Mouse (Mus musculus) stomach, postnatal 0 days (tissue): Measurements from ENCODE around the gene Eps8. TPM values are rescaled to one million over a fixed set of nuclear protein-coding genes. Genes with fewer than 3 reads are reported as not detected.
A peak's percentile ranks its signal among the peaks of the same experiment; 100 is the strongest.

ENCODE experiments used
- ATAC-seq: fragments of 200-750 bp; cut with Nextera tagmentation; 2 replicates; pipeline ENCODE4 v1.8.0; 2017; ENCODE audit not compliant: low FRiP score, low TSS enrichment
- DNase-seq: peaks from one replicate; pipeline ENCODE4 v3.0.0-alpha.2; 2016; ENCODE audit warnings: low spot score
- H3K27ac ChIP-seq: fragments of 300-500 bp; sonication (generic); replicated peaks from 2 replicates; pipeline ENCODE4 v1.5.1; 2014; ENCODE audit warnings: mild to moderate bottlenecking, control low read depth
- H3K27me3 ChIP-seq: fragments of 300-500 bp; sonication (generic); 2 replicates; pipeline ENCODE4 v1.6.1; 2014; ENCODE audit warnings: low read length; ENCODE audit not compliant: control insufficient read depth, insufficient read depth
- H3K36me3 ChIP-seq: fragments of 300-500 bp; sonication (generic); 2 replicates; pipeline ENCODE4 v1.6.1; 2014; ENCODE audit warnings: low read length, mixed read lengths; ENCODE audit not compliant: control insufficient read depth, insufficient read depth
- H3K4me1 ChIP-seq: fragments of 300-500 bp; sonication (generic); replicated peaks from 2 replicates; pipeline ENCODE4 v1.6.1; 2014; ENCODE audit warnings: antibody characterized with exemption; ENCODE audit not compliant: control insufficient read depth, insufficient read depth
- H3K4me2 ChIP-seq: fragments of 300-500 bp; sonication (generic); replicated peaks from 2 replicates; pipeline ENCODE4 v1.6.1; 2014; ENCODE audit warnings: low read depth, mild to moderate bottlenecking, control low read depth, moderate library complexity
- H3K4me3 ChIP-seq: fragments of 300-500 bp; sonication (generic); 2 replicates; pipeline ENCODE4 v1.5.1; 2014; ENCODE audit warnings: low read depth, low read length, control low read depth
- H3K9ac ChIP-seq: fragments of 300-500 bp; sonication (generic); 2 replicates; pipeline ENCODE4 v1.6.1; 2014; ENCODE audit warnings: mild to moderate bottlenecking, low read length, control low read depth, mixed read lengths
- H3K9me3 ChIP-seq: fragments of 300-500 bp; sonication (generic); 2 replicates; pipeline ENCODE4 v1.6.1; 2016; ENCODE audit warnings: low read length; ENCODE audit not compliant: control insufficient read depth
- CTCF ChIP-seq: IDR thresholded peaks from 2 replicates; pipeline ENCODE4 v1.5.1; 2016; ENCODE audit warnings: antibody characterized with exemption, low read depth, mild to moderate bottlenecking, moderate library complexity
- EP300 ChIP-seq: optimal IDR thresholded peaks from 2 replicates; pipeline ENCODE3; 2016; ENCODE audit warnings: antibody characterized with exemption
- WGBS: fragments of 180-500 bp; shearing (Covaris S2); extraction: QIAGEN DNeasy Blood & Tissue Kit; methylation state at CpG from one replicate; pipeline ENCODE4 v1.1.7; 2014; 5-methylcytosine and 5-hydroxymethylcytosine counted together
- polyA plus RNA-seq: library from polyadenylated mRNA; unstranded; fragments of >200 nt; fragmentation: Nextera tagmentation; extraction: Ambion mirVana; gene quantifications from 2 replicates; pipeline ENCODE4 v1.2.1, GENCODE M21; 2015

Gene Eps8
- polyA plus RNA-seq, 1 experiment from 2014 or later: 23.1 TPM

DNA sequence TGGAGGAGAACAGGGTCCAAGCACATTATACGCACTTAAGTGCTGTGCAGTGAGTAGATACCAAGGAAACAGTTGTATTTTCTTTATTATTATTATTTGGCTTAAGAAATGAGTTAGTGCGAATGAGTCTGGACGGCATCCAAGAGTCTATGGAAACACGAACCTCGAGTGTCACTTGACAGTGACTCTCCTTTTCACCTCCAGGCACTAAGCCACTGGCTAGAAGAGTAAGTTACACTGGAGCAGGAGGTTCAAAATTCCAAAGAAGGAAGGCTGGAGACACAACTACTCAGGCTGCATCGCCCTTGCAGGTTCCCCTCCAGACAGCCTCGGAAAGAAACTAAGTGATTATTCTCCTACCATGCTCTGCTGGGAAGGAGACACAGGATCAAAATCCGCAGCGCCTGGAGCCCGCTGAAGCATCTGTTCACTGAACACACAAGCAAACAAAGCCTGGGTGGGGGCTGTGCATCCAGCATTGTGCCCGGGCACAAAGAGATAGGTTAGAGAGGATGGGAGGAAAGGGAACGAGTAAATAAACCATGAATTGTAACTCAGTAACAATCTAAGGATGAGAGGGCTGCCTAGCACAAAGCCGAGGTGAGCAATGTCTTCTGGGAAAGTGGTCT lies 25.0 kb downstream of the Eps8 start:
- ATAC-seq: no peak

GRCm38 (mm10) chr6:137628715-137629114 lies 26.0 kb downstream of the Eps8 start:
- no peak overlapping the region for H3K9ac ChIP-seq
- ATAC-seq: no peak
- no peak overlapping the region for H3K27ac ChIP-seq
- no peak overlapping the region for H3K4me3 ChIP-seq
- TF ChIP-seq CTCF (no peak), EP300 (no peak)
- no peaks in the 10 kb centered on the region for H3K27me3 ChIP-seq
- no peak overlapping the region for H3K4me2 ChIP-seq
- WGBS: 49% methylated on average over 6 of the region's 6 CpGs
- no peaks in the 10 kb centered on the region for H3K36me3 ChIP-seq
- no peak for DNase-seq
- no peaks in the 10 kb centered on the region for H3K9me3 ChIP-seq
- H3K4me1 ChIP-seq: no peaks in the 10 kb centered on the region

More for the DNA sequence above, 25.0 kb downstream of the Eps8 start:
- no peak overlapping the region for H3K27ac ChIP-seq
- no peak for DNase-seq
- no peak overlapping the region for H3K4me3 ChIP-seq
- H3K27me3 ChIP-seq: no peaks in the 10 kb centered on the region
- no peak for TF ChIP-seq CTCF
- no peak for TF ChIP-seq EP300
- no peak overlapping the region for H3K4me2 ChIP-seq
- no peak overlapping the region for H3K9ac ChIP-seq
- 45% methylated on average over 13 of the region's 13 CpGs for WGBS
- no peaks in the 10 kb centered on the region for H3K4me1 ChIP-seq
- no peaks in the 10 kb centered on the region for H3K9me3 ChIP-seq
- H3K36me3 ChIP-seq: no peaks in the 10 kb centered on the region

GRCm38 (mm10) chr6:137621021-137621420 lies 33.7 kb downstream of the Eps8 start:
- WGBS: 33% methylated on average over 2 of the region's 2 CpGs

DNA sequence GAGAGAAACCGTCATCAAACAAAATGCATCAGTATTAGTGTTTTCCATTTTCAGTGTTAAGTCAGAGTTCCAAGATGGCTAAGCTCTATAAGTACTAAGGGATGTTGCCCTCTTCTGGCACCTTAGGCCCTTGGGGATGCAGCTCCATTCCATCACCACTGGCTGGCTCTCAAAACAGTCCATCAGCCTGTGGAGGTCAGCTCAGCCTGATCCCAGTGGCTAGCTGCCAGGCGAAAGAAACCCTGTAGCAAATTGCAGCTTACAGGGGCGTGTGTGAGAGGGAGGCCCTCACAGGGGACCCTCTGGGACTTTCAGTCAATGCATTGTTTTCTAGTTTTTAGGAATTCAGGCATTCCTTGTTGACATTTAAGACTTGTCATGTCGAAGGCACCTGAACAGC lies 40.8 kb downstream of the Eps8 start:
- Histone ChIP-seq H3K27me3 (no peaks in the 10 kb centered on the region), H3K4me2 (no peak overlapping the region), H3K9ac (no peak overlapping the region), H3K4me1 (no peaks in the 10 kb centered on the region), H3K27ac (no peak overlapping the region), H3K4me3 (no peak overlapping the region), H3K9me3 (no peaks in the 10 kb centered on the region), H3K36me3 (no peaks in the 10 kb centered on the region)
- WGBS: 48% methylated on average over 4 of the region's 4 CpGs
- DNase-seq (no peak), ATAC-seq (no peak)
- TF ChIP-seq CTCF (no peak), EP300 (no peak)

More at GRCm38 (mm10) chr6:137621021-137621420, 33.7 kb downstream of the Eps8 start:
- no peaks in the 10 kb centered on the region for H3K4me1 ChIP-seq
- H3K9ac ChIP-seq: no peak overlapping the region
- H3K27ac ChIP-seq: no peak overlapping the region
- ATAC-seq (no peak), DNase-seq (no peak)
- no peak overlapping the region for H3K4me2 ChIP-seq
- no peak for TF ChIP-seq CTCF
- no peak for TF ChIP-seq EP300
- no peaks in the 10 kb centered on the region for H3K27me3 ChIP-seq
- no peaks in the 10 kb centered on the region for H3K36me3 ChIP-seq
- no peaks in the 10 kb centered on the region for H3K9me3 ChIP-seq
- no peak overlapping the region for H3K4me3 ChIP-seq

GRCm38 (mm10) chr6:137612071-137612547 lies 42.6 kb downstream of the Eps8 start:
- Histone ChIP-seq H3K4me2 (no peak overlapping the region), H3K9ac (no peak overlapping the region), H3K36me3 (no peaks in the 10 kb centered on the region), H3K4me3 (no peak overlapping the region), H3K27ac (no peak overlapping the region), H3K9me3 (no peaks in the 10 kb centered on the region), H3K4me1 (no peaks in the 10 kb centered on the region), H3K27me3 (no peaks in the 10 kb centered on the region)
- TF ChIP-seq CTCF (no peak), EP300 (no peak)
- peak; percentile 74 for DNase-seq
- 32% methylated on average over 2 of the region's 2 CpGs for WGBS
- ATAC-seq: peak; percentile 90

- H3K4me2 ChIP-seq: no peak overlapping the region
- no peaks in the 10 kb centered on the region for H3K4me1 ChIP-seq
- no peak overlapping the region for H3K4me3 ChIP-seq
- WGBS: 82% methylated on average over 17 of the region's 17 CpGs
- H3K27ac ChIP-seq: no peak overlapping the region
- no peaks in the 10 kb centered on the region for H3K36me3 ChIP-seq
- DNase-seq (no peak), ATAC-seq (no peak)
- no peaks in the 10 kb centered on the region for H3K9me3 ChIP-seq
- H3K27me3 ChIP-seq: no peaks in the 10 kb centered on the region
- no peak overlapping the region for H3K9ac ChIP-seq
- TF ChIP-seq CTCF: no peak
- TF ChIP-seq EP300: no peak
These were observed 46.3 kb downstream of the Eps8 start for GRCm38 (mm10) chr6:137608160-137608930.
